Mouse (Mus musculus): ENCODE results near the gene Dcaf5.

The Dcaf5 gene

GRCm38 (mm10) chr12:80324785-80325131, 111.6 kb downstream of the Dcaf5 start:
- CTCF ChIA-PET: interaction anchor here in 3 of 4 experiments (1.0 to 2.0 kb wide), 6 partner anchors 124 to 349 kb away, joined by 3 to 7 read pairs (median 4); no protein-coding TSS in a partner anchor

DNA sequence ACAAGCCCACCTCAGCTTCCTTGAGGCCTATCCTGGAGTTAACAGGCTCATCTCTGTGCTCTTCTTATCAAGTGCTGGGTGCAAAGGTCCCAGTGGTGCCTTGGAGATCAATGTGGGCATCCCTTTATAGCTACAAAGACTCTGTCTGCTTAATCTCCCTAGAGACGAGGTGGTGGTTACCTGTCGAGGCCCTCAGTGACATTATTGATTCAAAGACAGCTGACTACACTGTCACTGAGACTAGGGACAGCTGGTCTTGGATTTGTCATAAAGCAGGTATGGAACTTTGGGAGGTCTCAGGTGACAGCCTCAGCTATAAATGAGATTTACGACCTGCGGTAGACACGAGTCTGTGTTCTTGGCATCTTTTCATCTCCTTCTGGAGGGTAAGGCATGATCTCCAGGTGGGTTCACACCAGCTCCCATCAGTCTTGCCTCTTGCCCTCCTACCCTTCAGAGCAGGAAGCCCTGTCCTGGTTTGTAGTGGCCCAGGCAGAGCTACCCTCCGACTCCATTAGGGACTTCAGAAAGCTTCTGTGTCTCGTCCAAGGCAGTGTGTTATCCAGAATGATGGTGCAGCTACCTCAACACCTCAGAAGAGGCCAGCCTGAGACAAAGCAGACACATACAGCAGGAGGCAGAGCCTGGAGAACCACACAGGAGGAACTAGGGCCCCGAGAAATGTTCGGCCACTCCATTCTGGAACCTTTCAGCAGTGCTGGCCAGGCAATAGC, 112.2 kb downstream of the Dcaf5 start:
- CTCF ChIA-PET: interaction anchor here (0.6 to 2.0 kb wide), 13 partner anchors 9 to 349 kb away, joined by 3 to 8 read pairs (median 3); no protein-coding TSS in a partner anchor
- POLR2A ChIA-PET: interaction anchor here in 3 of 4 experiments (0.5 to 2.8 kb wide), 23 partner anchors 12 to 838 kb away, joined by 3 to 12 read pairs (median 4); partner anchors contain the start of genes Actn1 (in 1 of the 3) and Slc39a9 (in 1 of the 3)

More at GRCm38 (mm10) chr12:80324785-80325131, 111.6 kb downstream of the Dcaf5 start:
- POLR2A ChIA-PET: interaction anchor here in 3 of 4 experiments (0.5 to 2.8 kb wide), 21 partner anchors 12 to 439 kb away, joined by 3 to 12 read pairs (median 4); partner anchors contain the start of genes Actn1 (in 1 of the 3) and Slc39a9 (in 1 of the 3)

GRCm38 (mm10) chr12:80323371-80324050, 112.9 kb downstream of the Dcaf5 start:
- ChIA-PET CTCF (interaction anchor here (0.6 to 2.0 kb wide), 15 partner anchors 8 to 711 kb away, joined by 3 to 8 read pairs (median 4); no protein-coding TSS in a partner anchor), POLR2A (interaction anchor here in 2 of 4 experiments (0.5 to 2.8 kb wide), 18 partner anchors 13 to 839 kb away, joined by 3 to 12 read pairs (median 4); partner anchors contain the start of gene Actn1 (in 1 of the 2))

DNA sequence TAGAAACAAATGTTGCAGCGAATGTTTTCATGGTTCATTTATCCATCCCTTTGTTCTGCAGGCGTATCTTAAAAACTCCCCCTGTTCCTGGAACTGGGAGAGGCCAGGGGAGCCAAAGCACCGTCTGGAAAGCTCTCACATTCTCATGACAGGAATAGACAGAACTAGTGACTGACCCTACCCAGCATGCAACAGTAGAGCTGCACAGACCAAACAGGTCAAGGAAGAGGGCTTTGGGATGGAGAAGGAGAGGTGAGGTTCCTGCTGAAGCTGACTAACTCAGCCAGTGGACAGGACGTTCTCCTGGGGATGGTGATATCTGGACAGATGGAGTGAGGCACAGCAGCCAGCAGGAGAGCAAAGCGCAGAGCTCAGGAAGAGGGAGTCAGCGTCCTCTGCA, 113.9 kb downstream of the Dcaf5 start:
- CTCF ChIA-PET: interaction anchor here in 3 of 4 experiments (0.5 to 0.7 kb wide), 7 partner anchors 53 to 710 kb away, joined by 3 to 12 read pairs (median 3); no protein-coding TSS in a partner anchor
- POLR2A ChIA-PET: interaction anchor here in 2 of 4 experiments (0.6 to 1.4 kb wide), 7 partner anchors 50 to 1347 kb away, joined by 3 to 8 read pairs (median 3); no protein-coding TSS in a partner anchor

DNA sequence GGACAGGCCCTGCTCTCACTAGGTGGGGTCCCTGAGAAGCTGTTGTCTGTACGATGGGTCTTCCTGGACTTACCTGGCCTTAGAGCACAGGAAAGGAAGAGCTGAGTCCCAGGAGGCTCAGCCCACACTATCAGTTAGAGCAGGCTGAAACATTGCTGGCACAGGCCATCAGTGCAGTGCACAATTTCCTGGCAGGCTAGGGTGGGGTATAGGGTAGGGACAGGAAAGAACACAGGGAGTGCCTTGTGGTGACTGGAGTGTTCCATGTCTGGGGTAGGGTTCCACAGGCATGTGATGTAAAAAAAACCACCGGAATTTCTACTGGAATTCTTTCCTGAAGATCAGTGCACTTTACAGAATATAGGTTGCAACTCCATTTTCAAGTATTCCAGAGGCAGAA, 117.3 kb downstream of the Dcaf5 start:
- ChIA-PET CTCF (interaction anchor here in 2 of 4 experiments (0.5 to 0.6 kb wide), 2 partner anchors 151 to 258 kb away, joined by 4 to 11 read pairs; no protein-coding TSS in a partner anchor), POLR2A (interaction anchor here in 3 of 4 experiments (0.6 to 3.6 kb wide), 15 partner anchors 19 to 203 kb away, joined by 3 to 16 read pairs (median 4); partner anchors contain the start of gene Actn1 (in 1 of the 3))

DNA sequence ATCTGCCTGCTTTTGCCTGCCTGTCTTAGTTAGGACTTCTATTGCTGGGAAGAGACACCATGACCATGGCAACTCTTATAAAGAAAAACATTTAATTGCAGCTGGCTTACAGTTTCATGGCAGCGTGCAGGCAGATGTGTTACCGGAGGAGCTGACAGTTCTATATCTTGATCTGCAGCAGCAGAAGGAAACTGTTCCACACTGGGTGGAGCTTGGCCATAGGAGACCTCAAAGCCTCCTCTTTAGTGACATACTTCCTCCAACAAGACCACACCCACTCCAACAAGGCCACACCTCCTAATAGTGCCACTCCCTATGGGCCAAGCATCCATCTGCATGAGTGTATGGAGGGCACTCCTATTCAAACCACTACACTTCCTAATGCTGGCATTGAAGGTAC, 121.1 kb downstream of the Dcaf5 start:
- CTCF ChIA-PET: interaction anchor here in 2 of 4 experiments (0.6 to 0.7 kb wide), 2 partner anchors 9 to 118 kb away, joined by 3 read pairs; no protein-coding TSS in a partner anchor
- POLR2A ChIA-PET: interaction anchor here in 1 of 4 experiments (1.2 kb wide), 1 partner anchor 17 kb away, joined by 3 read pairs; no protein-coding TSS in a partner anchor

- POLR2A ChIA-PET: interaction anchor here in 1 of 4 experiments (0.7 to 1.2 kb wide), 2 partner anchors 13 to 24 kb away, joined by 3 to 8 read pairs; no protein-coding TSS in a partner anchor
- CTCF ChIA-PET: no interaction called here
Measured at GRCm38 (mm10) chr12:80311959-80312669, 124.3 kb downstream of the Dcaf5 start.

- POLR2A ChIA-PET: no interaction called here
Measured at GRCm38 (mm10) chr12:80307556-80307955, 128.8 kb downstream of the Dcaf5 start.

GRCm38 (mm10) chr12:80304518-80304917, 131.9 kb downstream of the Dcaf5 start:
- CTCF ChIA-PET: no interaction called here
- POLR2A ChIA-PET: interaction anchor here in 1 of 4 experiments (1.0 kb wide), 1 partner anchor 33 kb away, joined by 3 read pairs; no protein-coding TSS in a partner anchor

More at GRCm38 (mm10) chr12:80307556-80307955, 128.8 kb downstream of the Dcaf5 start:
- CTCF ChIA-PET: interaction anchor here in 1 of 4 experiments (0.7 kb wide), 1 partner anchor 322 kb away, joined by 5 read pairs; no protein-coding TSS in a partner anchor

DNA sequence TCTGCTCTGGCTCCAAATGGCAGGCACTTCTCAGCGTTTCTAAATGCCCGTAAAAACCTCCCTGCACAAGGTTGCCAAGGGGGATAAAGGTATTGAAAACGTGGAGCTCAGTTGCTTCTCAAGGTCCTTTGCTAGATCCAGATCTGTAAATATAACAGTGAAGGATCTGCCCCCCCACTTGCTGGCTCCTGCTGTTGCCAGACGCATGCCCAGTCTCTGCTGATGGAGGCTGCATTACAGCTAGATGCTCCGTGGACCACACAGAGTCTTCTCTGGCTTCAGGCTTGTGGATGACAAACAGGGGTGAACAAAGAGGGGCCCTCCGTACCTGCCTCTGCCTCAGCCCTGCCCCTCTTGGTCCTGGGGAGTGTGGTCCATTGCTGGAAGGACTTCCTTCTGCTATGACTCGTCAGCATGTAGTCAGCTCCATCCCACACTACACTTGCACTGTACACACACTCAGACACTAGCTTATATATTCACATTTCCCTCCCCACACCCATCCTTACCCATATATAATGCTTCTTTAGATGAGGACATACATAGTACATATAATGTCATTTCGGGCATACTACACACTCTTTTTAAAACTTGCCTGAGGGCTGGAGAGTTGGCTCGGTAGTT, 135.5 kb downstream of the Dcaf5 start:
- ChIA-PET POLR2A (interaction anchor here in 2 of 4 experiments (0.6 to 5.6 kb wide), 4 partner anchors 14 to 134 kb away, joined by 3 to 46 read pairs (median 4); no protein-coding TSS in a partner anchor), CTCF (no interaction called here)

- ChIA-PET POLR2A (interaction anchor here in 3 of 4 experiments (0.6 to 5.6 kb wide), 16 partner anchors 9 to 188 kb away, joined by 3 to 46 read pairs (median 6); partner anchors contain the start of gene Actn1 (in 2 of the 3)), CTCF (no interaction called here)
Measured at GRCm38 (mm10) chr12:80298714-80299113, 137.7 kb downstream of the Dcaf5 start.

DNA sequence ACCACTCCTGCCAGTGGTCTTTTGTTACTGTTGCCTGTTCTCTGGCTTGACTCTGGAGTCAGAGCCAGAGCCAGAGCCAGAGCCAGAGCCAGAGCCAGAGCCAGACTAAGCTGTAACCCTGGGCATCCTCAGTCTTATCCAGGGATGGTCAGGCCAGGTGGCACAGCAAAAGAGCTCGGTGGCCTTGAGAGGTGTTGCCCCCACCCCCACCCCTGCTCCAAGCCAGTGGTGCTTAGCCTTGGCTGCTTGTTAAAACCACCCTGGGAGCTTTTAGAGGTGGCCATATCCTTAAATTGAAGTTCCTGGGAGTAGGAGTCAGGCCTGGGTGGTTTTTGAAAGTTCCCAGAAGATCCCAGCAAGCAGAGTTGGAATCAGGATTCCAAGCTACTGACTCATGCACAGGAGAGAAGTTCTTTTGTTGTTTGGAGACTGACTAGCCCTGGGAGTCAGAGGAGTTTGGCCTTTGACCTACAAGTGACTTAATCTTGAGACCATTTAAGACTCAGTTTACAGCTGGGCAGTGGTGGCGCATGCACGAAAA, 144.4 kb downstream of the Dcaf5 start:
- ChIA-PET POLR2A (interaction anchor here in 3 of 4 experiments (0.6 to 1.5 kb wide), 14 partner anchors 11 to 64 kb away, joined by 3 to 6 read pairs (median 3); partner anchors contain the start of gene Actn1 (in 1 of the 3)), CTCF (interaction anchor here in 1 of 4 experiments (0.5 kb wide), 1 partner anchor 403 kb away, joined by 3 read pairs; no protein-coding TSS in a partner anchor)

DNA sequence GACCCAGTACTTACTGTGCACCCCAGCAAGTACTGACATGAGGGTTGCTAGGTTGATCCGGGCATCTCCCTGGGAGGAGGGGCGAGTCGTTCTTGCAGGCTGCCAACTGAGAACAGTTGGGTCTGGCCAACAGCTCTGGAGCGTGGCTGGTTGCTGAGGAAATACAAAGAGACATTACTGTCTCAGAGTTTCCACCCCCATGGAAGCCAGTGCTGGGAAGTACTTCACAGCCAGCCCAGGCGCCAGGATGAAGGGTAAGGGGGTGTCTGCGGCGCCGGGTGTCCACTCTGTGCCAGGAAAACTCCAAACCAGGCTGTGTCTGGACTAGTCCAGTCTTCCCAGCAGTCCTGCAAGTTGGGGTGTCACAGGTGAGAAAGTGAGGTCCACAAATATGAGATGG, 145.4 kb downstream of the Dcaf5 start:
- POLR2A ChIA-PET: no interaction called here
- CTCF ChIA-PET: interaction anchor here in 1 of 4 experiments (0.5 kb wide), 1 partner anchor 31 kb away, joined by 3 read pairs; the partner anchor contains the start of gene Actn1

GRCm38 (mm10) chr12:80290483-80290882, 145.9 kb downstream of the Dcaf5 start:
- CTCF ChIA-PET: no interaction called here
- POLR2A ChIA-PET: interaction anchor here in 2 of 4 experiments (0.6 to 1.9 kb wide), 3 partner anchors 8 to 12 kb away, joined by 5 to 7 read pairs (median 5); no protein-coding TSS in a partner anchor

- ChIA-PET CTCF (interaction anchor here in 1 of 4 experiments (0.5 kb wide), 1 partner anchor 76 kb away, joined by 3 read pairs; no protein-coding TSS in a partner anchor), POLR2A (interaction anchor here in 3 of 4 experiments (0.6 to 5.7 kb wide), 5 partner anchors 9 to 29 kb away, joined by 5 to 46 read pairs (median 7); partner anchors contain the start of gene Actn1 (in 1 of the 3))
Measured at GRCm38 (mm10) chr12:80289722-80290121, 146.7 kb downstream of the Dcaf5 start.

DNA sequence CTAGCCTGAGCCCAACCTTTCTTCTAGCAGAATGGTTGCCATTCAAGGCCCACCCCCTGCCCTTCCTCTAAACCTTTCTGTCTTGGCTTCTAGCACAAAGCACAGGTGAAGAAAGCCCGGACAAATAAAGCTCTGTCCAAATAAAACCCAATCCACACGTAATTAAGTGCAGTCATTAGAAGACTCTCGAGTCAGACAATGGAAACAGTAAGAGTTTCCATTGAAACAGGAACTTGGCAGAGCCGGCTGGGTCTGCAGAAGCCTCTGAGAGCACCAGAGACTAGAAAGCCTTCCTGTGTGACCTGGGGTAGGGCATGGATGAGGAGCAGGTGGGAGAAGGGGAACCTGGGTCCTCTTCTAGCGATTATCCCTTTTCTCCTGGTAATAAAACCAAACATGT, 150.5 kb downstream of the Dcaf5 start:
- ChIA-PET POLR2A (interaction anchor here in 3 of 4 experiments (0.6 to 7.1 kb wide), 15 partner anchors 11 to 452 kb away, joined by 3 to 63 read pairs (median 7); partner anchors contain the start of gene Actn1 (in 3 of the 3)), CTCF (interaction anchor here in 2 of 4 experiments (1.0 to 1.2 kb wide), 2 partner anchors 58 to 89 kb away, joined by 4 to 9 read pairs; no protein-coding TSS in a partner anchor)
